Mouse (Mus musculus) intestine, embryonic 16.5 days (tissue): ENCODE measurements at regions not wholly inside any gene's neighbourhood (a gene's known extent, or its start where the extent isn't known, plus 50 kb on each side); places are given as distances from the start of the nearest gene placed in this dataset.

Source experiments
- ATAC-seq: fragments of 200-750 bp; cut with Nextera tagmentation; 2 replicates; pipeline ENCODE4 v1.8.0; 2017; ENCODE audit warnings: moderate TSS enrichment, moderate library complexity
- H3K27ac ChIP-seq: fragments of 300-500 bp; sonication (generic); 2 replicates; pipeline ENCODE4 v1.5.1; 2014; ENCODE audit warnings: mild to moderate bottlenecking, low read length
- H3K27me3 ChIP-seq: fragments of 300-500 bp; sonication (generic); replicated peaks from 2 replicates; pipeline ENCODE4 v1.6.1; 2014; ENCODE audit warnings: low read length, control low read depth, mixed read lengths; ENCODE audit not compliant: control insufficient read depth, insufficient read depth
- H3K36me3 ChIP-seq: fragments of 300-500 bp; sonication (generic); 2 replicates; pipeline ENCODE4 v1.6.1; 2014; ENCODE audit warnings: low read length, control low read depth; ENCODE audit not compliant: control insufficient read depth, insufficient read depth
- H3K4me1 ChIP-seq: fragments of 300-500 bp; sonication (generic); 2 replicates; pipeline ENCODE4 v1.6.1; 2014; ENCODE audit warnings: low read length, control low read depth, mixed read lengths; ENCODE audit not compliant: control insufficient read depth, insufficient read depth
- H3K4me2 ChIP-seq: fragments of 300-500 bp; sonication (generic); 2 replicates; pipeline ENCODE4 v1.6.1; 2014; ENCODE audit warnings: low read depth, low read length, control low read depth
- H3K4me3 ChIP-seq: fragments of 300-500 bp; sonication (generic); 2 replicates; pipeline ENCODE4 v1.5.1; 2014; ENCODE audit warnings: mild to moderate bottlenecking, low read length
- H3K9ac ChIP-seq: fragments of 300-500 bp; sonication (generic); 2 replicates; pipeline ENCODE4 v1.6.1; 2014; ENCODE audit warnings: low read depth, low read length
- H3K9me3 ChIP-seq: fragments of 300-500 bp; sonication (generic); 2 replicates; pipeline ENCODE4 v1.6.1; 2016; ENCODE audit warnings: low read length, control low read depth; ENCODE audit not compliant: control insufficient read depth
- WGBS: fragments of 180-500 bp; shearing (Covaris S2); extraction: QIAGEN DNeasy Blood & Tissue Kit; methylation state at CpG from one replicate; pipeline ENCODE4 v1.1.7; 2014; 5-methylcytosine and 5-hydroxymethylcytosine counted together

DNA sequence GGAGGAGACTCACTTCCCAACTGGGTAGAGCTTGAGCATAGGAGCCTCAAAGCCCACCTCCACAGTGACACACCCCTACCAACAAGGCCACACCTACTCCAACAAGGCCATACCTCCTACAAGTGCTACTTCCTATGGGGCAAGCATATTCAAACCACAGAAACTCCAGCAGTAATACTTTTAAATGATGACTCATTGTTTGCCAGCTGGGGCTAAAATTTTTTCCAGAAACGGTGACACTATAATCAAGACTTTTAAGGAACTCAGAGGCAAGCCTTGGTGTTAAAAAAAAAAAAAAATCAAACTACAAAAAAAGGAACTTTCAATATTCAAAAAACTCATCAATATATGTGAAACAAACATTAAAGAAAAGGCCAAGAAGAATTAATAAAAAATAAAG lies 248.4 kb upstream of the Prep start:
- H3K4me2 ChIP-seq: no peak overlapping the region
- no peak overlapping the region for H3K27ac ChIP-seq
- H3K4me3 ChIP-seq: no peak overlapping the region
- ATAC-seq: no peak
- no peaks in the 10 kb centered on the region for H3K9me3 ChIP-seq
- 41% methylated on average over 1 of the region's 1 CpGs for WGBS
- H3K4me1 ChIP-seq: no peaks in the 10 kb centered on the region
- H3K9ac ChIP-seq: no peak overlapping the region
- no peaks in the 10 kb centered on the region for H3K36me3 ChIP-seq
- no peaks in the 10 kb centered on the region for H3K27me3 ChIP-seq

DNA sequence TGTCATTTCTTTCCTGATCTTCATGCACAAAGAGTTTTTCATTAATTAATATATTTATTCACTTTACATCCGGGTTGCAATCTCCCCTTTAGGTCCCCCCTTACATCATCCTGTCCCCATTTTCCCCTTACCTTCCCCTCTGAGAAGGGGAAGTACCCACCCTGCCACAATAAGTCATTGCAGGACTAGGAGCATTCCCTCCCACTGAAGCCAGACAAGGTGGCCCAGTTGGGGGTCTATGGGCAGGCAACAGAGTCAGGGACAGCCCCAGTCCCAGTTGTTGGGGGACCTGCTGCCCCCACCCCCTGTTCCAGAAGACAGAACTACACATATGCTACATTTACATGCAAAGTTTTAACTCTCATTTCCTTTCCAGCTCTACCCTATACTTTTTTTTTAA lies 267.9 kb upstream of the Prdm1 start:
- no peak overlapping the region for H3K9ac ChIP-seq
- no peaks in the 10 kb centered on the region for H3K9me3 ChIP-seq
- no peaks in the 10 kb centered on the region for H3K36me3 ChIP-seq
- no peak for ATAC-seq
- 76% methylated on average over 1 of the region's 1 CpGs for WGBS
- no peak overlapping the region for H3K4me2 ChIP-seq
- no peak overlapping the region for H3K27ac ChIP-seq
- no peaks in the 10 kb centered on the region for H3K27me3 ChIP-seq
- no peaks in the 10 kb centered on the region for H3K4me1 ChIP-seq
- no peak overlapping the region for H3K4me3 ChIP-seq

DNA sequence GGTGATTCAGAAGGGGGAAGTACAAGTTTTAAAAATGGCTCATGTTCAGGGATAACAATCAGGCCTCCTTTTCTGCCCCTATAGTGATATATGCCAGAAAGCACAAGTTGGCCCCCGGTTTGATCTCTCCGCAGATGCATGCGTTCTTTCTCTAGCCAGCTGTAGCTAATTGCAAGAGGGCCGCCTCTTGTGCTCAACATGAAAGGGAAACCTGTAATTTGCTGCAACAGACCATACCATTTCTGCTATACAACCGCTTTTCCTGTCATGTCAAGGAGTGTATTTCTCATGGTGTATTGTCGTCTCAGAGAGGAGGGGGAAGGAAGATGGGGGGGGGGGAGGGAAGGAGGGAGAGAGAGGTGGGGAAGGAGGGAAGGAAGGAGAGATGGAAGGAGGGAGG lies 257.1 kb upstream of the Prdm1 start:
- no peaks in the 10 kb centered on the region for H3K27me3 ChIP-seq
- H3K27ac ChIP-seq: no peak overlapping the region
- no peaks in the 10 kb centered on the region for H3K36me3 ChIP-seq
- H3K9me3 ChIP-seq: no peaks in the 10 kb centered on the region
- 73% methylated on average over 6 of the region's 6 CpGs for WGBS
- H3K4me1 ChIP-seq: no peaks in the 10 kb centered on the region
- H3K4me3 ChIP-seq: no peak overlapping the region
- no peak for ATAC-seq
- no peak overlapping the region for H3K9ac ChIP-seq
- H3K4me2 ChIP-seq: no peak overlapping the region

DNA sequence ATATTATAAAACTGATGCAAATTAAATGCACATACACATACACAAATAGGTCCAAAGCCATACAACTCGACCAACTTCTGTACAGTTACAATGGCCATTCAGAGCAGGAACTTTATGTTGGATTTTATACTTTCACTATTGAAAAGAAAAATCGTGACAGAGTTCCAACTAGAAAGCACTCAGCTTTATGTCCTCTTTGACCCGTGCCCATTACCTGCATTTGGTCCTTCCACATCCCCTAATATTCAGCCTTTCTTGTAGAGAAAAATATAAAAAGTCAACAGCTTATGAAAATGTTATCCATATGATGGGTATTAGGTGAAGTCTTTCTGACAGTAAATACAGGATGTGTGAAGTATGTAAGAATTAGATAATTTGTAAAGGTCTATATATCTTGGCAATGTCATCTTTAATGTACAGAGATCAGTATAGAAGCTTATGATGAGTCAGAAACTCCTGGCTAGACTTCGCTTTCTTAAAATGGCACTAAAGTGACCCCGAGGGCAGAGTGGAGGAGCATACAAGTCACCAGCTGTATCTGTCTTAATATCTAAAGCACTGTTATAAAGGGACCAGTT lies 252.2 kb upstream of the Prdm1 start:
- H3K9ac ChIP-seq: no peak overlapping the region
- ATAC-seq: no peak
- H3K9me3 ChIP-seq: no peaks in the 10 kb centered on the region
- WGBS: 88% methylated on average over 5 of the region's 5 CpGs
- no peaks in the 10 kb centered on the region for H3K36me3 ChIP-seq
- H3K4me1 ChIP-seq: no peaks in the 10 kb centered on the region
- H3K27me3 ChIP-seq: no peaks in the 10 kb centered on the region
- no peak overlapping the region for H3K4me2 ChIP-seq
- no peak overlapping the region for H3K4me3 ChIP-seq
- no peak overlapping the region for H3K27ac ChIP-seq

DNA sequence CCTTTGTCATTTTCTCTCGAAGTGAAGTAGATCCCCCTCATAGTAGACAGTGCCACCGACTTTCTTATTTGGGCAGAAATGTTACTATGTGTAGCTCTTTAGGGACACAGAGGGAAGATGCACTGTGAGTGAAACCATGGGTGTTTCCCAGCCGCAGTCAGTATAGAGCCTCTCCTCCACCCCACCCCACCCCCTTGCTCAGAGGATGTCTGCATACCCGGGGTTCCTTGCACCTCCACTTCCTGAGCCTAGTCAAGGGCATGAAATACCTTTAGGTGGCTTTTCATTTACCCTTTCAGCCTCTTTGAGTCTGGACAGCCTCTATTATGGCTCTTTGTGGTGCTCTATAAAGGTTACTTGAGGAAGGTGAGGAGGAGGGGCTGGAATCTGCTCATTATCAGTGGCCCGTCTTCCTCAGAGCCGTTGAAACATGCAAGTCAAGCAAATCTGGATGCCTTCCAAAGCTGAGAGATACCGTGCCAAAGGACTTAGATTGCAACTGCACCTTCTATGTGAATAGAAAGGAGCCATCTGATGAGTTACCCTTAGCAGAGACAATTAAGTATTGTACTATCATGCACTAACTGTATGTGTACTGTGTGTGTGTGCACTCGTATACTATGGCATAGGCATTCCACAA lies 251.4 kb upstream of the Prdm1 start:
- WGBS: 60% methylated on average over 8 of the region's 8 CpGs

DNA sequence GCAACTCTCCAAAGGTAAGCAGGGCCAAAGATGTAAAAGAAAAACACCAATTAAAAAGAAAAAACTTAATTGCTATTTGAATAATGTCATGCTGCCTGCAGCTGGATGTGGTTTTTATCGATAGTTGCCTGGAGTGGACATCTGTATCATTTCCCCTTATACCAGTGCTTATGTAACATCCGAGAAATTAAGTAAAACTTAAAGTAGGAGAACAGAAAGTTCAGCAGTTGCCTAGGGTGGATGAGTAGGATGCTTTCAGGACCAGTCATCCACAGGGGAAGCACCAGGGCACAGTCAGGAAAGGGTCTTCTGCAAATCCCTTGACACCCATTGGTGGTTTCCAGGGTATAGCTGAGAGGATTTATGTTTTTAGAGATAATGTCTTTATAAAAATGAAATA lies 248.9 kb upstream of the Prdm1 start:
- Histone ChIP-seq H3K4me3 (no peak overlapping the region), H3K4me1 (no peaks in the 10 kb centered on the region), H3K27me3 (no peaks in the 10 kb centered on the region), H3K27ac (no peak overlapping the region), H3K9me3 (no peaks in the 10 kb centered on the region), H3K9ac (no peak overlapping the region), H3K4me2 (no peak overlapping the region), H3K36me3 (no peaks in the 10 kb centered on the region)
- no peak for ATAC-seq
- WGBS: 85% methylated on average over 2 of the region's 2 CpGs

More for the DNA sequence above, 251.4 kb upstream of the Prdm1 start:
- H3K9ac ChIP-seq: no peak overlapping the region
- no peak overlapping the region for H3K4me2 ChIP-seq
- ATAC-seq: no peak
- H3K4me1 ChIP-seq: no peaks in the 10 kb centered on the region
- no peaks in the 10 kb centered on the region for H3K36me3 ChIP-seq
- no peak overlapping the region for H3K27ac ChIP-seq
- no peaks in the 10 kb centered on the region for H3K9me3 ChIP-seq
- H3K27me3 ChIP-seq: no peaks in the 10 kb centered on the region
- H3K4me3 ChIP-seq: no peak overlapping the region

DNA sequence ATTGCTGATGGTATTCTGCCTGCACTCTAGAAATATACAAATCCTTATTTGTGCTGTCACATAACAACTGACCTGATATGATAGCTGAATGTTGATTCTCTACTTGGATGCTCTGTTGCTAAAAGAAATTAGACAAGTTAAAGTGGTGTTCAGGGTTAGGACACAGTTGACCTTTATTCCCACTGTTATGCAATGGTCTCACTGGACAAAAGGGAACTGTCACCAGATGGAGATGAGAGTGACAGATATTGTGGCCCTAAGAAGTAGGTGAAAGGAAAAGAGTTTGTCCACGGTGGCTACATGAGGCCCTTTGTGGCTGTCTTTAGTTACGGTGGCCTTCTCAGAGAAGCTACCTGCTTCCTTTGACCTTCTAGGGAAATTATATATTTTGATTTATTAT lies 247.9 kb upstream of the Prdm1 start:
- no peaks in the 10 kb centered on the region for H3K4me1 ChIP-seq
- no peak overlapping the region for H3K27ac ChIP-seq
- H3K36me3 ChIP-seq: no peaks in the 10 kb centered on the region
- 83% methylated on average over 2 of the region's 2 CpGs for WGBS
- H3K9ac ChIP-seq: no peak overlapping the region
- no peak overlapping the region for H3K4me3 ChIP-seq
- no peaks in the 10 kb centered on the region for H3K9me3 ChIP-seq
- H3K4me2 ChIP-seq: no peak overlapping the region
- H3K27me3 ChIP-seq: no peaks in the 10 kb centered on the region
- ATAC-seq: no peak

DNA sequence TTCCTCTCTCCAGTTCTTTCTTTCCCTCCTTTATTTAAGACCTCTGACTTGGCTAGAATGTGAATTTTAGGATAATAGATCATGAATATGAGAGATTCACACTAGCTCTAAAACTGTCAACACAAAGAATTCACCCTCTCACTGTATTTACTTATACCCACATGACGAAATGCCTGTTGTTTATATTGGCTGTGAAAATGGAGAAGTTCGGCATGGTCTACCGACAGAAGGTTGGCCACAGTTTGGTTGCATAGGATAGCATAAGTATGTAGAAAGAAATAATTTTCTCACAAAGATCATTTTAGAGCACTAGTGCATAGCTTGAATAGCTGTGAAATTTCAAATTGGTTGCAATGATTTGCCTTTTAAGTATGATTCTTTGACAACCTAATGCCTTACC lies 237.2 kb upstream of the Prdm1 start:
- no peak for ATAC-seq
- WGBS: 51% methylated on average over 3 of the region's 3 CpGs
- Histone ChIP-seq H3K4me3 (no peak overlapping the region), H3K36me3 (no peaks in the 10 kb centered on the region), H3K4me1 (no peaks in the 10 kb centered on the region), H3K9me3 (no peaks in the 10 kb centered on the region), H3K27me3 (no peaks in the 10 kb centered on the region), H3K27ac (no peak overlapping the region), H3K4me2 (no peak overlapping the region), H3K9ac (no peak overlapping the region)

DNA sequence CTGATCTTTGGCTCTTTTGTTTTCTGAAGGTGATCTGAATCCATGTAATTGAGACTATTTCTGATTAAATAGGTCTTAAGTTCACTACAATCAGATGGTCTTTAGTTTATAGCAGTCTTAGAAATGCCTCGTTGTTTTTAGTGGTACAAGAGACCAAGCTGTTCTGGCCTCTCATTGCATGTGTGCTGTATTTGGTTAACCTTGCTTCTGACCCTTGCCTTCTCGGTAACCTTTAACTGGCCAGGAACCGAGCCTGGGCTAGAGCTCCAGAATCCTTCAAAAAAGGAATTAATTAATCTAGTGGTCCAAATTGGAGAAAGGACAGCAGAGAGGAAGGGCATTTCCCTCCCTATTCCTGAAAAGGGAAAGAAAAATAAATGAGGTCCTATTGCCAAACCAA lies 234.8 kb upstream of the Prdm1 start:
- 22% methylated on average over 3 of the region's 3 CpGs for WGBS
- H3K4me3 ChIP-seq: no peak overlapping the region
- H3K27me3 ChIP-seq: no peaks in the 10 kb centered on the region
- H3K36me3 ChIP-seq: no peaks in the 10 kb centered on the region
- ATAC-seq: no peak
- H3K27ac ChIP-seq: no peak overlapping the region
- no peak overlapping the region for H3K4me2 ChIP-seq
- no peaks in the 10 kb centered on the region for H3K9me3 ChIP-seq
- H3K4me1 ChIP-seq: no peaks in the 10 kb centered on the region
- H3K9ac ChIP-seq: no peak overlapping the region

DNA sequence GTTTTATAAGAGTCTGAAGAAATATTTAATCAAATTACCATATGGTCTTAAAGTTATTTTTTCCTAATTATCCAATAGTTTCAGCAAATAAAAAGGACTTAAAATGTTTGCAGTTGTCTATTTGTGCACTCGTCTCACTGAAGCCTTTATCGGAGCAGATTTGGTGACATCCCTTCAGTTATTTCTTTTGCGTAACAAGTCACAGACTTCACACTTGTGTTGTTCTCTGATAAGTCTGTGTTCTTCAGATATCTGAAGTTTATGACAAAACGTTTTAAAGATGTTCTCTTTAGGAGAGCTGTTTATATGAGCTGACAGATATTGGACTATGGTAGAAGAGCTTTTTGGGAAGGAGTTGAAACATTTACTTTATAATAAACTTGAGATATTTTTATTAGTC lies 233.8 kb upstream of the Prdm1 start:
- WGBS: 69% methylated on average over 4 of the region's 4 CpGs
- Histone ChIP-seq H3K4me2 (no peak overlapping the region), H3K4me3 (no peak overlapping the region), H3K27me3 (no peaks in the 10 kb centered on the region), H3K9me3 (no peaks in the 10 kb centered on the region), H3K9ac (no peak overlapping the region), H3K36me3 (no peaks in the 10 kb centered on the region), H3K27ac (no peak overlapping the region), H3K4me1 (no peaks in the 10 kb centered on the region)
- no peak for ATAC-seq
